Mouse (Mus musculus): ENCODE data around the gene St6galnac3. TPM values are rescaled to one million over a fixed set of nuclear protein-coding genes. Genes with fewer than 3 reads are reported as not detected.

The St6galnac3 gene
- polyA plus RNA-seq, 1 experiment, result 2.5 TPM

DNA sequence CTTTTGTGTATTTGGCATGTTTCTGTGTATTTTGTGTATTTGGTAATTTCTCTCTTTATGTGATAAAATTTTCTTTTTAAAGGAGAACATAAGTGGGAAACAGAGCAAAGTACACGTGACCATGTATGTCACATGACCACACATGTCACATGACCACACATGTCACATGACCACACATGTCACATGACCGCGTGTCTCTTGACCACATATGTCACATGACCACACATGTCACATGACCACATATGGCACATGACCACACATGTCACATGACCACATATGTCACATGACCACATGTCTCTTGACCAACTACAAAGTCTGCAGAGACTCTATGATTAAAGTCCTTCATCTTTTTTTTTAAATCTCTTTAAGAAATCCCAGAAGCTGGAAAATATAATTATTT, 413.0 kb downstream of the St6galnac3 start:
- Histone ChIP-seq H3K4me1 (ENCODE audit: control insufficient read depth, insufficient read depth, low read length) (no peaks in the 10 kb centered on the region), H3K4me3 (ENCODE audit: insufficient read depth, low read length) (no peak overlapping the region), H3K27ac (ENCODE audit: insufficient read depth, low read length) (no peak overlapping the region)
- no peak for TF ChIP-seq POLR2A (IDR thresholded peaks at IDR 0.05; ENCODE audit: low read depth, low read length)
- TF ChIP-seq CTCF (IDR thresholded peaks at IDR 0.05; ENCODE audit: borderline replicate concordance, insufficient read depth, low read length), result no peak

DNA sequence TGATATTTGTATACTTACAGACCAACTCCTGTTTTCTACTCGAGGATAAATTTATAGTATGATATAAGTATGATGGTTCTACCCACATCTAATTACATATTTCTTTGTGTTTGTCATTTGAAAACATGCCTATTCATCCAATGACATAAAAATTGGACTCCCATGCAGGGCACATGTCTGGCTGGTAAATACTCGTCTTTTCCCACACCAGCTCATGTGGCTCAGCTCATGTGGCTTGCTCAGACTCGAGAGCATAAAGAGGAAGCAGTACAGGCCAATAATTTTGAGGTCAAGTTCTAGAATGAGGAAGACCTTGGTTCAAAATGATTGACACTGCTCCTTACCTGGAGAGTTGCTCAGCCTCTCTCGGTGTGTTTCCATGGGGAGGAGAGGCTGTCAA, 416.6 kb downstream of the St6galnac3 start:
- Histone ChIP-seq H3K4me1 (ENCODE audit: control insufficient read depth, insufficient read depth, low read length) (no peaks in the 10 kb centered on the region), H3K27ac (ENCODE audit: insufficient read depth, low read length) (no peak overlapping the region), H3K4me3 (ENCODE audit: insufficient read depth, low read length) (no peak overlapping the region)
- TF ChIP-seq POLR2A (IDR thresholded peaks at IDR 0.05; ENCODE audit: low read depth, low read length) (no peak), CTCF (IDR thresholded peaks at IDR 0.05; ENCODE audit: borderline replicate concordance, insufficient read depth, low read length) (no peak)

DNA sequence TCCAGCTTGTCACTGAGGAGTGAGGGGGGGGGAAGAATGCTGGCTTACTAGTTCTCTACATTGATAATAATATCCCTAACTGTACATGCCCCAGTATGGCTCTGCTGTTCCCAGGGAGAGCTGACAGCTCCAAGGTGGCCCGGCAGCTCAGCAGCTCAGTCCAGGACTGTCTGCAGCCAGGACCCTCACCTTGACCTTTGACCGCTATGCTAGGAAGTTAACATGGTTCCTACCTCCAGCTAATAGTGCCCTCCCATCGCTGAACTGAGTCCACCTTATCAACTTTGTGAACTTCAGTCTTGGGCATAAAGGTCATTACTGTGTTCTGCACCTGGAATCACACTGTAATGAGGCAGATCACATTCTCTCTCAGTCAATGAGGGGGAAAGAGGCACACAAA, 419.8 kb downstream of the St6galnac3 start:
- TF ChIP-seq POLR2A (IDR thresholded peaks at IDR 0.05; ENCODE audit: low read depth, low read length), result no peak
- TF ChIP-seq CTCF (IDR thresholded peaks at IDR 0.05; ENCODE audit: borderline replicate concordance, insufficient read depth, low read length), result no peak
- H3K4me1 ChIP-seq (ENCODE audit: control insufficient read depth, insufficient read depth, low read length), result no peaks in the 10 kb centered on the region
- H3K4me3 ChIP-seq (ENCODE audit: insufficient read depth, low read length), result no peak overlapping the region
- H3K27ac ChIP-seq (ENCODE audit: insufficient read depth, low read length), result no peak overlapping the region

DNA sequence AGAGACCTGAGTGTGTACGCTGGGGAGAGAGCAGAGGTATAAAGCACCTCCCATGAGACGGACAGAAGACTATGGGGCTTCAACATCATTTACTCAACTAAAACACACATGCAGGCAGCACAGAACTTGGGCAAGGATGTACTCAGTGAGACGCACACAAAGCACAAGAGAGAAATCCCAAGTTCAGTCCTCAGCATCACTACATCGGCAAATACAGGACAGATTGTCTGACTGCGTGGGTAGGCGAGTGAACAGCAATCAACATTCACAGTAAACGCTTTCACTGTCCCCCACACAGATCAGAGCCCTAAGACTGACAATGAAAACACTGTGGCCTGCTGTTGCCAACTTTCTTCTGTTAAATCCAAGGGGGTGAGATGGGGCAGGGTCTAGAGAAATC, 422.6 kb downstream of the St6galnac3 start:
- H3K4me3 ChIP-seq (ENCODE audit: insufficient read depth, low read length), result no peak overlapping the region
- no peaks in the 10 kb centered on the region for H3K4me1 ChIP-seq (ENCODE audit: control insufficient read depth, insufficient read depth, low read length)
- no peak for TF ChIP-seq CTCF (IDR thresholded peaks at IDR 0.05; ENCODE audit: borderline replicate concordance, insufficient read depth, low read length)
- no peak for TF ChIP-seq POLR2A (IDR thresholded peaks at IDR 0.05; ENCODE audit: low read depth, low read length)
- H3K27ac ChIP-seq (ENCODE audit: insufficient read depth, low read length), result no peak overlapping the region

DNA sequence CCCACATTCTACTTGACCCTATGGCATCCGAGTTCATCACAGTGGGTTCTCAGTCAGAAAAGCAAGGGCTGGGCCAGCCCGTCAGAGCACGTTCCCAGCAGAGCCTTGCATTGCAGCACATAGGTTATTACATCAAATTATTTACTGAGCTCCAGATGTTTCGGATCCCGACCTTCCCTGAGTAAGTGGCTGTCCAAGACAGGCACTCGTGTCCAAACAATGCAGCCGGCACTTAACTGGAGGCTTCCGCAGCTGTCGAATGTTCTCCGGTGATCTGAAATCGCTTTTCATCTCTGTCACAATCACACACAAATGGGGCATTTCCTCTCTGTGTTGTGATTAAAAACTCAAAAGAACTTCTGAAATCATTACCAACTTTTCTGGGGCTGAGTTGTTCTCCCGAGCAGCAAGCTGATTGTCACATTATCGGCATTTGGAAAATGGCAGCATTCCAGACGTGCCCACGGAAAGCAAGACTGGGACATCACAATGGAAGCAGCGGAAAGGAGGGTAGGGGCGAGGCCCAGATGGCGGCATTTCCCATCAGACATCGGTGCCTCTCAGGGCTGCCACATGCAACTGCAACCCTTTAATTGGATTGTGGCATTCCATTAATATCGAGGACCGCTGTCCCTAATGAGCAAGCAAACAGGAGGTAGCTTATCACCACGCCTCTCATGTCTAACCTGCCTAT, 428.5 kb downstream of the St6galnac3 start:
- Histone ChIP-seq H3K4me3 (ENCODE audit: insufficient read depth, low read length) (no peak overlapping the region), H3K27ac (ENCODE audit: insufficient read depth, low read length) (no peak overlapping the region), H3K4me1 (ENCODE audit: control insufficient read depth, insufficient read depth, low read length) (no peaks in the 10 kb centered on the region)
- TF ChIP-seq POLR2A (IDR thresholded peaks at IDR 0.05; ENCODE audit: low read depth, low read length), result no peak
- TF ChIP-seq CTCF (IDR thresholded peaks at IDR 0.05; ENCODE audit: borderline replicate concordance, insufficient read depth, low read length), result no peak

DNA sequence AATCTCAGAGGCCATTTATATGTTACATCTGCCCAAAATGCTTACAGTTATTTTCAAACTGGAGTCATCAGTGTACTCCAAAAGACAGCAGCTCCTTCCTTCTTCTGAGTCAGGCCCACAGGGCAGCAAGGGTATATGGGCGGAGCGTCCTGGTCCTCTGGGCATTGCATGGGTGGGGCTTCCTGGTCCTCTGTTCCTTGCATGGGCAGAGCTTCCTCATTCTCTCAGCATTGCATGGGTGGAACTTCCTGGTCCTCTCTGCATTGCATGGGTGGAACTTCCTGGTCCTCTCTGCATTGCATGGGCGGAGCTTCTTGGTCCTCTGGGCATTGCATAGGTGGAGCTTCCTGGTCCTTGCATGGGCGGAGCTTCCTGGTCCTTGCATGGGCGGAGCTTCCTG, 432.1 kb downstream of the St6galnac3 start:
- H3K27ac ChIP-seq (ENCODE audit: insufficient read depth, low read length), result no peak overlapping the region
- no peak overlapping the region for H3K4me3 ChIP-seq (ENCODE audit: insufficient read depth, low read length)
- no peaks in the 10 kb centered on the region for H3K4me1 ChIP-seq (ENCODE audit: control insufficient read depth, insufficient read depth, low read length)
- TF ChIP-seq CTCF (IDR thresholded peaks at IDR 0.05; ENCODE audit: borderline replicate concordance, insufficient read depth, low read length) (no peak), POLR2A (IDR thresholded peaks at IDR 0.05; ENCODE audit: low read depth, low read length) (no peak)

DNA sequence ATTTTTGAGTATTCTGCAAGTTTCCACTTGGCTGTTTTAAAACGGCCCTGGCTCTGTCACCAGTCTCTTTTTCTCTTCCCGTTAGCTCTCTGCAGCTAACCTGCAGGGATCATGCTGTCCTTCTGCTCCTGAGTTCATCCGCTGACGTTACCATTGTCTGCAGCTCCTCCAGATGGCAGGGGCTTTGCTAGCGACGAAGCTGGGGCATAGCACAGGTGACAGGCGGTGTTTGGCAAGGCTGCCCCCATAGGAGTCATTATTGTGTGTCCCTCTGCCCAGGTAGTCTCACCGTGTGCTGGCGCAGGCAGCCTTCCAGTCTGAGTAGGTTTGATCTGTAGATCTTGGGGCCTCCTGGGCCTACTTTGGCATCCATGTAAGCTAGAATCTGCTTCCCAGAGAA, 432.6 kb downstream of the St6galnac3 start:
- no peak for TF ChIP-seq POLR2A (IDR thresholded peaks at IDR 0.05; ENCODE audit: low read depth, low read length)
- TF ChIP-seq CTCF (IDR thresholded peaks at IDR 0.05; ENCODE audit: borderline replicate concordance, insufficient read depth, low read length), result no peak
- Histone ChIP-seq H3K4me1 (ENCODE audit: control insufficient read depth, insufficient read depth, low read length) (no peaks in the 10 kb centered on the region), H3K27ac (ENCODE audit: insufficient read depth, low read length) (no peak overlapping the region), H3K4me3 (ENCODE audit: insufficient read depth, low read length) (no peak overlapping the region)

DNA sequence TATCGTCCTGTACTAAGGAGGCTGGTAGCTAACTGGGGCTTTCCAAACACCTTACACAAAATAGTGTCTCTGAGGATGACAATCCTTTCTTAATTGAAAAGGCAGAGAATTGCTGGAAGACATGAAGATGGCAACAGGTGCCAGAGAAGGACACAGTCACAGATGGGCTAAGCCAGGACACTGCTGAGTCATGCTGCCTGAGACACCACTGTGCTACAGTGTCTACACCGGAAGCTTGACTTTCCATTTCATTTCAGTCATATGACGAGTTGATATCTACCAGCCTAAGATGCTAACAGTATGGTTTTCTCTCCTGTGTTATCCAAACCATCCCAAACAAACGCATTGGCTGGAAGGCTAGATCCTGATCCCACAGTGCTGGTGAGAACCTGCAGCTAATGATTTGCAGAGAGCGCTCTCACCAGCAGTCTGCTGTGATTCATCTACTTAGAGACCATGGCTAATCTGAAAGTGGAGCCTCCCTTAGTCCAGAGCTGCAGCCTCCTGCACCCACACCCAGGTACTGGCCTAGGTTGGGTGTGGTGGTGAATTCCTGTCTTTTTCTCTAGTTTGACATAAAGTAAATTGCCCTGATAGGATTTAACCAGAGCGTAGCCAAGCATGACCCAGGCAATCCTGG, 433.4 kb downstream of the St6galnac3 start:
- H3K27ac ChIP-seq (ENCODE audit: insufficient read depth, low read length), result no peak overlapping the region
- TF ChIP-seq POLR2A (IDR thresholded peaks at IDR 0.05; ENCODE audit: low read depth, low read length), result no peak
- TF ChIP-seq CTCF (IDR thresholded peaks at IDR 0.05; ENCODE audit: borderline replicate concordance, insufficient read depth, low read length), result no peak
- no peak overlapping the region for H3K4me3 ChIP-seq (ENCODE audit: insufficient read depth, low read length)
- no peaks in the 10 kb centered on the region for H3K4me1 ChIP-seq (ENCODE audit: control insufficient read depth, insufficient read depth, low read length)

DNA sequence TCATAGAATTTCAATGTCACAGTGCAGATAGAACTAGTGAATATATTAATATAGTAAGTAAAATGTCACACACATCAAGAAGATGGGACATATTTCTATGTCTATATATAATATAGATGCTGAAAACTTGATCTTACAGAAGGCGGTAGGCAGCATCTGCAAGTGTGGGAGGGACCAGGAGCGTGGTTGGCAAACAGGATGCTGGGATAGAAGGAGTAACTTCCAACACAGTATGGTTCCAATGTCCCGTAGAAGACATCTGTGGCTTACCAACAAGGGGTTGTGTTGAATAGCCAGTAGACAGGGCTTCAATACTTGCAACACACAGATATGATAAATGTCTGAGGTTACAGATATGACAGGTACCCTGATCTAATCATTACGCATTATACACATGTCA, 435.0 kb downstream of the St6galnac3 start:
- TF ChIP-seq POLR2A (IDR thresholded peaks at IDR 0.05; ENCODE audit: low read depth, low read length) (no peak), CTCF (IDR thresholded peaks at IDR 0.05; ENCODE audit: borderline replicate concordance, insufficient read depth, low read length) (no peak)
- no peak overlapping the region for H3K27ac ChIP-seq (ENCODE audit: insufficient read depth, low read length)
- H3K4me3 ChIP-seq (ENCODE audit: insufficient read depth, low read length), result no peak overlapping the region
- H3K4me1 ChIP-seq (ENCODE audit: control insufficient read depth, insufficient read depth, low read length), result no peaks in the 10 kb centered on the region

DNA sequence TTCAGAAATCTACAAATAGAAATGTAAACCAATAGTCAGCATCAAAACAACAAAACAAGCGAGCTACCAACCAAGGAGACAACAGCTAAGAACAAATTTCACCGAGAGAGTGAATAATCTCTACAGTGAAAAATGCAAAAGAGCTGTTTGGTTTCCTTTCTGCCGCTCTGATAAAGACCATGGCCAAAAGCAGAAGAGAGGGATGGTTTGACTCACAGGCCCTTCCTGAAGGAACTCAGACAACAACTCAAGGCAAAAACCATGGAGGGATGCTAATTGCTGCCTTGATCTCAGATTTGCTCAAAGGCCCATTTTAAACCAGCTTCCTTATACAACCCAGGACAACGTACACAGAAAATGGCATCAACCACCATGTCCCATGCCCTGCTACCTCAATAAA, 437.4 kb downstream of the St6galnac3 start:
- Histone ChIP-seq H3K27ac (ENCODE audit: insufficient read depth, low read length) (no peak overlapping the region), H3K4me1 (ENCODE audit: control insufficient read depth, insufficient read depth, low read length) (no peaks in the 10 kb centered on the region; the same call in 1 of the 2 replicates), H3K4me3 (ENCODE audit: insufficient read depth, low read length) (no peak overlapping the region)
- TF ChIP-seq CTCF (IDR thresholded peaks at IDR 0.05; ENCODE audit: borderline replicate concordance, insufficient read depth, low read length) (no peak), POLR2A (IDR thresholded peaks at IDR 0.05; ENCODE audit: low read depth, low read length) (no peak)

Measured in embryonic fibroblast, embryonic 13.5 days (primary cell).